Mouse (Mus musculus) embryonic fibroblast, embryonic 13.5 days (primary cell): Measurements from ENCODE around the gene Cwc27. TPM values are rescaled to one million over a fixed set of nuclear protein-coding genes. Genes with fewer than 3 reads are reported as not detected.

Source experiments
- H3K27ac ChIP-seq: 2 replicates; pipeline ENCODE4 v1.5.1; 2012; ENCODE audit warnings: low read length, control low read depth, inconsistent platforms; ENCODE audit not compliant: insufficient read depth
- H3K4me1 ChIP-seq: 2 replicates; pipeline ENCODE4 v1.6.1; 2011; ENCODE audit warnings: low read length; ENCODE audit not compliant: control insufficient read depth, insufficient read depth
- H3K4me3 ChIP-seq: 2 replicates; pipeline ENCODE4 v1.5.1; 2011; ENCODE audit warnings: mild to moderate bottlenecking, control low read depth, low read length; ENCODE audit not compliant: insufficient read depth
- CTCF ChIP-seq: IDR thresholded peaks from 2 replicates; pipeline ENCODE4 v1.5.1; 2011; ENCODE audit warnings: mild to moderate bottlenecking, control low read depth, low read length, moderate library complexity, borderline replicate concordance; ENCODE audit not compliant: insufficient read depth
- POLR2A ChIP-seq: IDR thresholded peaks from 2 replicates; pipeline ENCODE4 v1.6.1; 2011; ENCODE audit warnings: low read depth, mild to moderate bottlenecking, control low read depth, low read length, moderate library complexity
- polyA plus RNA-seq: library from polyadenylated mRNA; stranded (reverse); fragments of >200 nt; gene quantifications from 2 replicates; pipeline ENCODE4 v1.2.4, GENCODE M21; 2011; ENCODE audit warnings: low read depth; ENCODE audit not compliant: missing spikeins, insufficient read length

Gene Cwc27
- polyA plus RNA-seq, 1 experiment, result 21.3 TPM

- Histone ChIP-seq H3K27ac (peak overlapping the region; percentile 4; the same call in 1 of the 2 replicates), H3K4me3 (no peak overlapping the region), H3K4me1 (peaks cover 11% of the 10 kb centered on the region)
- TF ChIP-seq POLR2A, result no peak
- TF ChIP-seq CTCF, result no peak
Observed at GRCm38 (mm10) chr13:104631621-104632205, 185.2 kb downstream of the Cwc27 start.

- Histone ChIP-seq H3K27ac (no peak overlapping the region), H3K4me3 (no peak overlapping the region), H3K4me1 (peaks cover 11% of the 10 kb centered on the region)
- no peak for TF ChIP-seq CTCF
- no peak for TF ChIP-seq POLR2A
Observed at GRCm38 (mm10) chr13:104630808-104631207, 186.1 kb downstream of the Cwc27 start.

GRCm38 (mm10) chr13:104629621-104630020 is 187.3 kb downstream of the Cwc27 start:
- no peak for TF ChIP-seq CTCF
- no peak for TF ChIP-seq POLR2A
- H3K4me1 ChIP-seq, result peaks cover 11% of the 10 kb centered on the region
- no peak overlapping the region for H3K27ac ChIP-seq
- no peak overlapping the region for H3K4me3 ChIP-seq

GRCm38 (mm10) chr13:104628019-104628418 is 188.9 kb downstream of the Cwc27 start:
- no peak for TF ChIP-seq POLR2A
- TF ChIP-seq CTCF, result no peak
- Histone ChIP-seq H3K27ac (no peak overlapping the region), H3K4me1 (peaks cover 11% of the 10 kb centered on the region), H3K4me3 (no peak overlapping the region)

- TF ChIP-seq POLR2A (no peak), CTCF (no peak)
- no peak overlapping the region for H3K4me3 ChIP-seq
- peaks cover 11% of the 10 kb centered on the region for H3K4me1 ChIP-seq
- no peak overlapping the region for H3K27ac ChIP-seq
Observed at GRCm38 (mm10) chr13:104627169-104627909, 189.6 kb downstream of the Cwc27 start.

- TF ChIP-seq CTCF, result no peak
- no peak for TF ChIP-seq POLR2A
- Histone ChIP-seq H3K27ac (no peak overlapping the region), H3K4me1 (peaks cover 5% of the 10 kb centered on the region), H3K4me3 (no peak overlapping the region)
Observed at GRCm38 (mm10) chr13:104623130-104623891, 193.6 kb downstream of the Cwc27 start.

GRCm38 (mm10) chr13:104622102-104622743 is 194.7 kb downstream of the Cwc27 start:
- TF ChIP-seq CTCF (no peak), POLR2A (no peak)
- H3K4me3 ChIP-seq, result no peak overlapping the region
- peak overlapping the region; percentile 50 for H3K27ac ChIP-seq
- peaks cover 5% of the 10 kb centered on the region for H3K4me1 ChIP-seq

- Histone ChIP-seq H3K27ac (no peak overlapping the region), H3K4me3 (no peak overlapping the region), H3K4me1 (peaks cover 5% of the 10 kb centered on the region)
- TF ChIP-seq POLR2A, result no peak
- TF ChIP-seq CTCF, result no peak
Observed at GRCm38 (mm10) chr13:104620423-104620822, 196.5 kb downstream of the Cwc27 start.

- H3K27ac ChIP-seq, result no peak overlapping the region
- no peak for TF ChIP-seq CTCF
- TF ChIP-seq POLR2A, result no peak
- no peak overlapping the region for H3K4me3 ChIP-seq
- peaks cover 5% of the 10 kb centered on the region for H3K4me1 ChIP-seq
Observed at GRCm38 (mm10) chr13:104619503-104620288, 197.2 kb downstream of the Cwc27 start.
